Mouse (Mus musculus) lung, postnatal 0 days (tissue): ENCODE measurements around the gene Ttc23l.
A peak's percentile ranks its signal among the peaks of the same experiment; 100 is the strongest.

ENCODE experiments used
- CTCF ChIP-seq: IDR thresholded peaks from 2 replicates; pipeline ENCODE4 v1.5.1; 2016; ENCODE audit warnings: antibody characterized with exemption, mild to moderate bottlenecking
- EP300 ChIP-seq: IDR thresholded peaks from 2 replicates; pipeline ENCODE4 v1.6.1; 2016; ENCODE audit warnings: antibody characterized with exemption, mild to moderate bottlenecking, control low read depth

DNA sequence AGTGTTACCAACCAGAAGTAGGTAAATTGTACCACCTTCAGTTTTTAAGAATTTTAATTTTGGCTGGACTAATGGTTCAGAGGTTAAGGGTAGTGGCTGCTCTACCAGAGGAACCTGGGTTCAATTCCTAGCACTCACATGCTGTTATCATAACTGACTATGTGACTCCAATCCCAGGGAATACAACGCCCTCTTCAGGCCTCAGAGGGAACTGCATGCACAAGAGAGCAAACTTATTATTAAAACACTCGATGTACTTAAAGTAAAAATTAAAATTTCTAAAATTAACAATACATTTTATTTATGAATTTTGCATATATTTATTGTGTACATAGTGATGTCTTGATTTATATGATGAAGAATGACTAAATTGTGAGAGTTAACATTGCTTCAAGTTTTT lies 28.1 kb upstream of the Ttc23l start:
- TF ChIP-seq CTCF (peak; percentile 44), EP300 (no peak)
